Mouse (Mus musculus): ENCODE data around the gene Pnpla8. TPM values are rescaled to one million over a fixed set of nuclear protein-coding genes. Genes with fewer than 3 reads are reported as not detected.
A peak's percentile ranks its signal among the peaks of the same experiment; 100 is the strongest.

Gene Pnpla8
- polyA plus RNA-seq, 1 experiment = 4.6 TPM

- no peaks in the 10 kb centered on the region for H3K36me3 ChIP-seq (ENCODE audit: control insufficient read depth, insufficient read depth)
- no peak overlapping the region for H3ac ChIP-seq (ENCODE audit: control insufficient read depth, insufficient read length, low read depth)
- no peak overlapping the region for H3K4me3 ChIP-seq (ENCODE audit: insufficient read depth, poor library complexity, severe bottlenecking)
- no peaks in the 10 kb centered on the region for H3K79me2 ChIP-seq (ENCODE audit: control insufficient read depth, insufficient read depth)
- no peaks in the 10 kb centered on the region for H3K27me3 ChIP-seq (ENCODE audit: control insufficient read depth, insufficient read depth, insufficient read length)
- TF ChIP-seq CTCF (IDR thresholded peaks at IDR 0.05; ENCODE audit: control insufficient read depth, insufficient read depth, insufficient read length) = no peak
- no peak for TF ChIP-seq MYOD1 (IDR thresholded peaks at IDR 0.05; ENCODE audit: control insufficient read depth, insufficient read length, low read depth)
- TF ChIP-seq USF1 (IDR thresholded peaks at IDR 0.05; ENCODE audit: low read depth) = no peak
- TF ChIP-seq FOSL1 (IDR thresholded peaks at IDR 0.05; ENCODE audit: insufficient read depth, low read length, poor library complexity, severe bottlenecking) = no peak
- TF ChIP-seq MYOG (IDR thresholded peaks at IDR 0.05; ENCODE audit: control insufficient read depth, extremely low read depth, insufficient read length) = no peak
- no peak for TF ChIP-seq CEBPB (IDR thresholded peaks at IDR 0.05; ENCODE audit: low read depth)
- no peak for TF ChIP-seq MAX (IDR thresholded peaks at IDR 0.05)
- no peaks in the 10 kb centered on the region for H3K79me3 ChIP-seq (ENCODE audit: low read depth)
Measured at GRCm38 (mm10) chr12:44357881-44358280, 136.7 kb downstream of the Pnpla8 start.

GRCm38 (mm10) chr12:44371076-44371710 is 150.0 kb downstream of the Pnpla8 start:
- no peaks in the 10 kb centered on the region for H3K79me3 ChIP-seq (ENCODE audit: low read depth)
- no peak overlapping the region for H3K4me3 ChIP-seq (ENCODE audit: insufficient read depth, poor library complexity, severe bottlenecking)
- H3K27me3 ChIP-seq (ENCODE audit: control insufficient read depth, insufficient read depth, insufficient read length) = peaks cover 3% of the 10 kb centered on the region
- no peak overlapping the region for H3ac ChIP-seq (ENCODE audit: control insufficient read depth, insufficient read length, low read depth)
- no peak for TF ChIP-seq MYOG (IDR thresholded peaks at IDR 0.05; ENCODE audit: control insufficient read depth, extremely low read depth, insufficient read length)
- TF ChIP-seq MYOD1 (IDR thresholded peaks at IDR 0.05; ENCODE audit: control insufficient read depth, insufficient read length, low read depth) = peak; percentile 46
- no peaks in the 10 kb centered on the region for H3K36me3 ChIP-seq (ENCODE audit: control insufficient read depth, insufficient read depth)
- H3K79me2 ChIP-seq (ENCODE audit: control insufficient read depth, insufficient read depth) = no peaks in the 10 kb centered on the region

Small RNA genes within 50 kb of the gene (microRNA-seq; reads per million reads assigned to microRNA genes)
- 0.52 reads per million, percentile 9 among the genes with 10 or more reads in this experiment for gene Mir5627 (ENCODE audit: borderline microRNAs expressed)

Other genes starting within 250 kb of the Pnpla8 start
- gene Dnajb9, start 11.0 kb upstream of the Pnpla8 start, polyA plus RNA-seq (2012; fragmentation: generic; extraction: Trizol) = 4.0 TPM
- 0.12 TPM for gene Nrcam, start 107.5 kb downstream of the Pnpla8 start, polyA plus RNA-seq (2012; fragmentation: generic; extraction: Trizol)